Mouse (Mus musculus) midbrain, embryonic 13.5 days (tissue): Measurements from ENCODE around the gene Dram1. TPM values are rescaled to one million over a fixed set of nuclear protein-coding genes. Genes with fewer than 3 reads are reported as not detected.

Experiments used
- ATAC-seq: fragments of 200-750 bp; cut with Nextera tagmentation; 2 replicates; pipeline ENCODE4 v1.8.0; 2017; ENCODE audit warnings: mild to moderate bottlenecking, moderate TSS enrichment, moderate library complexity
- H3K27ac ChIP-seq: fragments of 300-500 bp; sonication (generic); 2 replicates; pipeline ENCODE4 v1.5.1; 2015; ENCODE audit warnings: inconsistent platforms, mild to moderate bottlenecking, moderate library complexity
- H3K27me3 ChIP-seq: fragments of 300-500 bp; sonication (generic); 2 replicates; pipeline ENCODE4 v1.6.1; 2015; ENCODE audit warnings: mild to moderate bottlenecking, inconsistent platforms
- H3K36me3 ChIP-seq: fragments of 300-500 bp; sonication (generic); 2 replicates; pipeline ENCODE4 v1.6.1; 2015; ENCODE audit warnings: mild to moderate bottlenecking, inconsistent platforms
- H3K4me1 ChIP-seq: fragments of 300-500 bp; sonication (generic); replicated peaks from 2 replicates; pipeline ENCODE4 v1.6.1; 2015; ENCODE audit warnings: inconsistent platforms
- H3K4me2 ChIP-seq: fragments of 300-500 bp; sonication (generic); replicated peaks from 2 replicates; pipeline ENCODE4 v1.6.1; 2015; ENCODE audit warnings: moderate library complexity, mild to moderate bottlenecking, inconsistent platforms
- H3K4me3 ChIP-seq: fragments of 300-500 bp; sonication (generic); replicated peaks from 2 replicates; pipeline ENCODE4 v1.5.1; 2015; ENCODE audit warnings: mild to moderate bottlenecking, inconsistent platforms
- H3K9ac ChIP-seq: fragments of 300-500 bp; sonication (generic); replicated peaks from 2 replicates; pipeline ENCODE4 v1.6.1; 2015; ENCODE audit warnings: mild to moderate bottlenecking, inconsistent platforms
- H3K9me3 ChIP-seq: fragments of 300-500 bp; sonication (generic); 2 replicates; pipeline ENCODE4 v1.6.1; 2016; ENCODE audit warnings: mild to moderate bottlenecking, inconsistent platforms
- WGBS: fragments of 180-500 bp; shearing (Covaris S2); methylation state at CpG from one replicate; pipeline ENCODE4 v1.1.7; 2015; 5-methylcytosine and 5-hydroxymethylcytosine counted together
- polyA plus RNA-seq: library from polyadenylated mRNA; unstranded; fragments of >200 nt; fragmentation: Nextera tagmentation; extraction: Ambion mirVana; gene quantifications from 2 replicates; pipeline ENCODE4 v1.2.1, GENCODE M21; 2015

The Dram1 gene
- polyA plus RNA-seq, 1 experiment from 2014 or later: 0.31 TPM

GRCm38 (mm10) chr10:88303079-88303478, 75.8 kb downstream of the Dram1 start:
- Histone ChIP-seq H3K9me3 (peaks cover 3% of the 10 kb centered on the region; the same call in 1 of the 2 replicates), H3K4me3 (no peak overlapping the region), H3K27me3 (no peaks in the 10 kb centered on the region), H3K36me3 (no peaks in the 10 kb centered on the region), H3K4me1 (no peaks in the 10 kb centered on the region), H3K9ac (no peak overlapping the region), H3K27ac (no peak overlapping the region), H3K4me2 (no peak overlapping the region)
- 82% methylated on average over 11 of the region's 11 CpGs for WGBS
- ATAC-seq: no peak

GRCm38 (mm10) chr10:88301802-88302470, 76.9 kb downstream of the Dram1 start:
- no peak for ATAC-seq
- H3K4me1 ChIP-seq: no peaks in the 10 kb centered on the region
- no peaks in the 10 kb centered on the region for H3K36me3 ChIP-seq
- no peak overlapping the region for H3K27ac ChIP-seq
- H3K9me3 ChIP-seq: peaks cover 3% of the 10 kb centered on the region; the same call in 1 of the 2 replicates
- no peak overlapping the region for H3K4me3 ChIP-seq
- no peaks in the 10 kb centered on the region for H3K27me3 ChIP-seq
- no peak overlapping the region for H3K9ac ChIP-seq
- WGBS: 83% methylated on average over 6 of the region's 6 CpGs
- H3K4me2 ChIP-seq: no peak overlapping the region

- H3K4me1 ChIP-seq: no peaks in the 10 kb centered on the region
Observed at GRCm38 (mm10) chr10:88296991-88297390, 81.9 kb downstream of the Dram1 start.

DNA sequence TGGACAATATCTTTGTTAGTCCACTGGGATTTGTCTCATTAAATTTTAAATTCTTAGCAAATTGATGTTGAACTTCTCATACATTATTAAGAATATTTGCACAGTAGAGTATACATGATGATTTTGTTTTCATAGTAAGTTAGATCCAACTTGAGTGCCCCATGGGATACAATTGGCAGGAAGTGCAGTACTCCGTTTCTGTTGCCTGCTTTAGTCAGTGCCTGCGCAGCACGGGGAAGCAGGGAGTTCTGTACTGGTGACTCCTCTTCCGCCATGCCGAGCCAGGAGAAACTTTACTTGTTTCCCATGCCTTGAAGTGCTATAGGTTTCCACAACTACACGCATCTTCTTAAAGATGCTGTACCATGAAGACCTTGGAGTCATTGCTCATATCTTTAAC, 83.8 kb downstream of the Dram1 start:
- Histone ChIP-seq H3K9ac (no peak overlapping the region), H3K4me3 (no peak overlapping the region), H3K27me3 (no peaks in the 10 kb centered on the region), H3K4me2 (no peak overlapping the region), H3K9me3 (peaks cover 3% of the 10 kb centered on the region; the same call in 1 of the 2 replicates), H3K36me3 (no peaks in the 10 kb centered on the region), H3K27ac (no peak overlapping the region), H3K4me1 (no peaks in the 10 kb centered on the region)
- ATAC-seq: no peak
- 90% methylated on average over 6 of the region's 6 CpGs for WGBS

More at GRCm38 (mm10) chr10:88296991-88297390, 81.9 kb downstream of the Dram1 start:
- ATAC-seq: no peak
- no peak overlapping the region for H3K4me2 ChIP-seq
- no peaks in the 10 kb centered on the region for H3K27me3 ChIP-seq
- no peak overlapping the region for H3K27ac ChIP-seq
- H3K36me3 ChIP-seq: no peaks in the 10 kb centered on the region
- H3K9ac ChIP-seq: no peak overlapping the region
- H3K4me3 ChIP-seq: no peak overlapping the region
- 85% methylated on average over 10 of the region's 10 CpGs for WGBS
- peaks cover 3% of the 10 kb centered on the region; the same call in 1 of the 2 replicates for H3K9me3 ChIP-seq

GRCm38 (mm10) chr10:88288061-88288460, 90.8 kb downstream of the Dram1 start:
- 94% methylated on average over 10 of the region's 10 CpGs for WGBS
- H3K27me3 ChIP-seq: no peaks in the 10 kb centered on the region
- no peak overlapping the region for H3K4me2 ChIP-seq
- H3K9me3 ChIP-seq: no peaks in the 10 kb centered on the region
- H3K27ac ChIP-seq: no peak overlapping the region
- H3K4me3 ChIP-seq: no peak overlapping the region
- no peaks in the 10 kb centered on the region for H3K4me1 ChIP-seq
- H3K36me3 ChIP-seq: no peaks in the 10 kb centered on the region
- ATAC-seq: no peak
- no peak overlapping the region for H3K9ac ChIP-seq

GRCm38 (mm10) chr10:88287261-88287660, 91.6 kb downstream of the Dram1 start:
- H3K4me1 ChIP-seq: no peaks in the 10 kb centered on the region
- no peaks in the 10 kb centered on the region for H3K9me3 ChIP-seq
- no peaks in the 10 kb centered on the region for H3K27me3 ChIP-seq
- no peak overlapping the region for H3K4me2 ChIP-seq
- no peaks in the 10 kb centered on the region for H3K36me3 ChIP-seq
- no peak for ATAC-seq
- no peak overlapping the region for H3K27ac ChIP-seq
- no peak overlapping the region for H3K4me3 ChIP-seq
- WGBS: 79% methylated on average over 8 of the region's 8 CpGs
- no peak overlapping the region for H3K9ac ChIP-seq

DNA sequence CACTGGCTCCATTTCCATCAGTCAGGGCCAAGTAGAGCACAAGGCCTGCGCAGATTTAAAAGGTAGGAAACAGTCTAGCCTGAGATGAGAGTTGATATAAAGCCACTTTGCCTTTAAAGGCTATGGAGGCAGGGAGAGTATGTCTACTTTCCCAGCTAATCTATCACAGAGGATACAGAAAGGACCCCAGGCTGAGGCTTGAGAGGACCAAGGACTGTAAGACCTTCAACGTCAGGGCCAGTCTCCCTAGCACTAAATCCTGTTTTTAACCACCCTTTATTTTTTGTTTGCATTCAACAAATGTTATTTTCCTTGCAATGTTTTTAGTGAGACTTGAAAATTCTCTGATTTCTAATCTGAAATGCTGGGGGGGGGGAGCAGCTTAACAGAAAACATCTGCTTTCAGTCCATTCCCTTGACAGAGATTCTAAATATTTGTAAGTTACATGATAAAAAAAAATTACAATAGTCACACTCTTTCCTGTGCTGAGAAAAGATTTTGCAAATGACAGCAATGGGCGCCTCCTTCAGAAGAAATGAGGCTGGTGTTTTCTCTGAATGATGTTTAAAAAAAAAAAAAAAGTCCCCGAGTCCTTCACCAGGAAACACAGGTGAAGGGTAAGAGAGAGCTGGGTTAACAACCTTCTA, 94.4 kb downstream of the Dram1 start:
- no peak overlapping the region for H3K4me3 ChIP-seq
- no peaks in the 10 kb centered on the region for H3K36me3 ChIP-seq
- H3K9ac ChIP-seq: no peak overlapping the region
- no peak overlapping the region for H3K4me2 ChIP-seq
- no peaks in the 10 kb centered on the region for H3K27me3 ChIP-seq
- no peaks in the 10 kb centered on the region for H3K9me3 ChIP-seq
- no peak overlapping the region for H3K27ac ChIP-seq
- no peaks in the 10 kb centered on the region for H3K4me1 ChIP-seq
- 91% methylated on average over 4 of the region's 4 CpGs for WGBS
- no peak for ATAC-seq

DNA sequence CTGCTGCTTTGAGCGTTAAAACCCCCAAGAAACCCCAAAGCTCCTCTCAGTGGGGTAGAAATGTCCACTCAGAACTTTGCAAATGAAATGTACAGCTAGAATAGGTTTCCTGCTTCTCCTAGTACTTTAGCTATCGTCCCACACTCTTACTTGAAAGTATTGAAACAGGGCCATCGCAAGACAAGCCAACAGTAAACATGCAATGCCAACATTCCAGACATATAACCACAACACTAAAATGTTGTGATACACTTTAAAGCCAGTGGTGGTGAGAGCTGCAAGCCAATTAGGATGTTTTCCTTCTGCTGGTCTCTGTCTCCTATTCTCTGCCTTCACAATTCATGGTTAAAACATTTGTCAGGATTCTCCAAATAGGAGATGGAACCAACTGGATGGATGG, 97.2 kb downstream of the Dram1 start:
- Histone ChIP-seq H3K4me3 (no peak overlapping the region), H3K9me3 (no peaks in the 10 kb centered on the region), H3K27ac (no peak overlapping the region), H3K27me3 (no peaks in the 10 kb centered on the region), H3K9ac (no peak overlapping the region), H3K36me3 (no peaks in the 10 kb centered on the region), H3K4me2 (no peak overlapping the region), H3K4me1 (no peaks in the 10 kb centered on the region)
- WGBS: 92% methylated on average over 3 of the region's 3 CpGs
- no peak for ATAC-seq

GRCm38 (mm10) chr10:88274045-88274444, 104.8 kb downstream of the Dram1 start:
- ATAC-seq: no peak
- Histone ChIP-seq H3K27ac (no peak overlapping the region), H3K4me1 (no peaks in the 10 kb centered on the region), H3K36me3 (no peaks in the 10 kb centered on the region), H3K27me3 (no peaks in the 10 kb centered on the region), H3K4me3 (no peak overlapping the region), H3K9ac (no peak overlapping the region), H3K4me2 (no peak overlapping the region), H3K9me3 (no peaks in the 10 kb centered on the region)
- WGBS: 87% methylated on average over 5 of the region's 5 CpGs

Other genes with a start within 250 kb of the Dram1 start
- 4.9 and 5.8 TPM in 2 replicates for gene Parpbp, start 232.1 kb downstream of the Dram1 start, polyA plus RNA-seq
- 43.8 and 43.9 TPM in 2 replicates for gene Nup37, start 232.1 kb downstream of the Dram1 start, polyA plus RNA-seq
- 45.1 and 49.0 TPM in 2 replicates for gene Washc3, start 178.0 kb downstream of the Dram1 start, polyA plus RNA-seq
- gene Gnptab, start 52 bp upstream of the Dram1 start, polyA plus RNA-seq: 12.9 and 13.4 TPM in 2 replicates
- 0.31 TPM in 1 of 2 replicates, not detected in the other for gene Sycp3, start 80.5 kb upstream of the Dram1 start, polyA plus RNA-seq
- 6.6 and 6.9 TPM in 2 replicates for gene Chpt1, start 125.0 kb upstream of the Dram1 start, polyA plus RNA-seq
- 1.7 and 1.9 TPM in 2 replicates for gene Mybpc1, start 226.1 kb upstream of the Dram1 start, polyA plus RNA-seq